Mouse (Mus musculus) CD4-positive, CD25-positive, alpha-beta regulatory T cell, adult 2 months (primary cell): ENCODE measurements around the gene Unc13a.

ENCODE experiments used
- DNase-seq: peaks from one replicate; pipeline ENCODE4 v3.0.0-alpha.2; 2012; ENCODE audit warnings: low read depth, low spot score

Gene Unc13a

GRCm38 (mm10) chr8:71686143-71686734, 14.7 kb upstream of the Unc13a start:
- DNase-seq: no peak

- DNase-seq: no peak
Observed at GRCm38 (mm10) chr8:71685573-71685972, 14.0 kb upstream of the Unc13a start.

GRCm38 (mm10) chr8:71684701-71685100, 13.1 kb upstream of the Unc13a start:
- DNase-seq: no peak

GRCm38 (mm10) chr8:71682832-71683231, 11.3 kb upstream of the Unc13a start:
- no peak for DNase-seq

- DNase-seq: no peak
Observed at GRCm38 (mm10) chr8:71681369-71681915, 9.9 kb upstream of the Unc13a start.

GRCm38 (mm10) chr8:71680471-71680870, 8.9 kb upstream of the Unc13a start:
- no peak for DNase-seq

GRCm38 (mm10) chr8:71679550-71680168, 8.1 kb upstream of the Unc13a start:
- no peak for DNase-seq

GRCm38 (mm10) chr8:71679116-71679515, 7.6 kb upstream of the Unc13a start:
- no peak for DNase-seq

- no peak for DNase-seq
Observed at GRCm38 (mm10) chr8:71678216-71678615, 6.7 kb upstream of the Unc13a start.

- DNase-seq: no peak
Observed at GRCm38 (mm10) chr8:71677555-71677954, 6.0 kb upstream of the Unc13a start.

GRCm38 (mm10) chr8:71676803-71677202, 5.2 kb upstream of the Unc13a start:
- no peak for DNase-seq

- peak; percentile 90 for DNase-seq
Observed at GRCm38 (mm10) chr8:71676020-71676741, 4.6 kb upstream of the Unc13a start, which contains the start of gene Jak3. Gene Jak3, plus strand, starts transcription at chr8:71676296.

- no peak for DNase-seq
Observed at GRCm38 (mm10) chr8:71675456-71676019, 4.0 kb upstream of the Unc13a start.

- no peak for DNase-seq
Observed at GRCm38 (mm10) chr8:71674071-71674470, 2.5 kb upstream of the Unc13a start.

- no peak for DNase-seq
Observed at GRCm38 (mm10) chr8:71672168-71672735, 695 bp upstream of the Unc13a start.

- peak; percentile 73 for DNase-seq
Observed at GRCm38 (mm10) chr8:71670621-71671548, 672 bp downstream of the Unc13a start.

- DNase-seq: no peak
Observed at GRCm38 (mm10) chr8:71670198-71670597, 1.4 kb downstream of the Unc13a start.

- peak; percentile 82 for DNase-seq
Observed at GRCm38 (mm10) chr8:71668220-71668975, 3.2 kb downstream of the Unc13a start.

- no peak for DNase-seq
Observed at GRCm38 (mm10) chr8:71667256-71667655, 4.3 kb downstream of the Unc13a start.

- DNase-seq: no peak
Observed at GRCm38 (mm10) chr8:71666855-71667254, 4.7 kb downstream of the Unc13a start.
